Mouse (Mus musculus): Measurements from ENCODE around the gene Hcrtr1.

The Hcrtr1 gene

DNA sequence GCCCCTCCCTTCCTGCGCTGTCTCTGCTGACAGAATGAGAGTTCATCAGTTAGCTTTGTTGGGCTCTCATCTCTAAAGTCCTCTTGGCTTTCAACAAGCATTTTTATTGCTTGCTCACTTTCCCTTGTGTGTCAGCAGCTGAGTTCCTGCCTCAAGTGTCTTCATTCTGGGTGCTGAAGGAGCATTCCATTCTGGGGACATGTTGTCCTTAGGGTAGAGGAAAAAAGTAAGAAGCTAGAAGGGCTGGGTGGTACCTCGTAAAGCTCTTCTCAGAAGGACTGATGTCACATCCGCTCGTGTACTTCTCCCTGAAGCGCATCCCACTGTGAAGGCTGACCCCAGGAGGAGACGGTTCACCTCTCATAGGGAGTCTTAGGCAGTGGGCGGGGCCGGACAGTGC lies 17.6 kb downstream of the Hcrtr1 start:
- no peak for DNase-seq (ENCODE audit: low read depth)

DNA sequence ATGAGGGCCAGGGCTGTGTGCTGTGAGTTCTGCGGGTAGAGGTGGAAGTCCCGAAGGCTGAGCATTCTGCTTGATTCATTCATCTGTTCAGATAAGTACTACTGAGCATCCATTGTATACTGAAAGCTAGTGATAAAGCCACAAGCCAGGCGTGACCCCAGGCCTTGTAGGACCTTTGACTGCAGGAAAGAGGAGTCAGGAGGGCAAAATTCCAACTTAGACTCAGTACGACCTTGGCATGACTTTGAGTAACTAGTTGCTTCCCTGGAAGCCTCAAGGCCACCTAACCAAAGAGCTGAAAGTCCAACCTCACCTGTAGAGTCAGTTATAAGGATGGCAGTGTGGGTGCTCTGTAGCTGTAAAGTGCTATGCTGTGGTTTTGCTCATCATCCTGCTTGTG lies 18.4 kb downstream of the Hcrtr1 start:
- DNase-seq (ENCODE audit: low read depth), result no peak

DNA sequence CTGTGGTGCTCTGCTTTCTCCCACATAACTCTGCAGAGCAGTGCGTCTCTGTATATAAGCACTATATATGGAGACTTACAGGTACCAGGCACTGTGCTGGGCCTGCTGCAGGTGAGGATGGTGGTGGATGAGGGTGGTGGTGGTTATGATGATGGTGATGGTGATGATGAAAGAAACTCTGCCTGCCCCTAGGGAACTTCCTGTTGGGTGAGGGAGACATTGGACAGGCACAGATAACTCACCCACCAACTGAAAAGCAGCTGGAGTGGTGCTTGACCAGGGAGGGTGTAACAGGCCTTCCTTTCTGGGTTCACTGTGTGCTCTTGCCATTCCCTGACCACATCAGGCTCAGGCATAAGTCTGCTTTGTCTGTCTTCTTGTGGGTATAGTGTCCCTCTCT lies 26.4 kb downstream of the Hcrtr1 start:
- no peak for DNase-seq (ENCODE audit: low read depth)

DNA sequence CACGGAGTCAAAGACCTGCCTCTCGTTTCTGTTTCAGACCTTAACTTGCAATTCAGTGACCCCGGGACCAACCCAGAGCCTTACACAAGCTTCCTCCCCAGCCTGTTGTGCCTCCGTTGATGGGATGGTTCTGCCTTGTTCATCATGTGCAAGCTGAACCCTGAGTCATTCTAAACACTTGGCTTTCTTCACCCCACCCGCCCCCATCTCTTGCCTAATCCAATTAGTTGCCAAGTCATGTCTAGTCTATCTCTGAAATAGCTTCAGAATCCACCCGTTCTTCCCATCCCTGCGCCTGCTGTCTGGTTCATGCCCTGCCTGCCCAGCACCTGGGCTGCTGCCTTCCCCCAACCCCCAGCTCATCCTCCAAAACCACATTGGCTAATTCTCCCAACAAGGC lies 26.9 kb downstream of the Hcrtr1 start:
- peak; percentile 95 for DNase-seq (ENCODE audit: low read depth)

DNA sequence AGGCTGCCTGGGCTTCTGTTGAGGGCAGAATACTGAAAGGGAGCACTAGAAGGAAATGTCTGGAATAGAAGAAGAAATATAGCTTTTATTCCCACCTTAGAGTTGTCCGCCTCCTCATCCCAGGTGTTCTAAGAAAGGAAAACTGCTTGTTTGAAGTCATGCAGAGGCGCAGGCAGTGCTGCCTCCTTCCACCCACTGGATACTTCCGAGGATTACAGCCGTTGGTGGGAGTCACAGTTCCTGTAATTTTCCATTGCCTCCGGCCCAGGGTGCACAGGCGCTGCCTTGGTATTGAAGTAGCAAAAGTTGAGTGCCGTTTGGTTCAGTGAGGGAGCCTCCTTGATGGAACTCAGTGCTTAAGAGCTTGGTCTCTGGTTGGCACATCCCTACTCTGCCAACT lies 29.1 kb downstream of the Hcrtr1 start:
- no peak for DNase-seq (ENCODE audit: low read depth)

DNA sequence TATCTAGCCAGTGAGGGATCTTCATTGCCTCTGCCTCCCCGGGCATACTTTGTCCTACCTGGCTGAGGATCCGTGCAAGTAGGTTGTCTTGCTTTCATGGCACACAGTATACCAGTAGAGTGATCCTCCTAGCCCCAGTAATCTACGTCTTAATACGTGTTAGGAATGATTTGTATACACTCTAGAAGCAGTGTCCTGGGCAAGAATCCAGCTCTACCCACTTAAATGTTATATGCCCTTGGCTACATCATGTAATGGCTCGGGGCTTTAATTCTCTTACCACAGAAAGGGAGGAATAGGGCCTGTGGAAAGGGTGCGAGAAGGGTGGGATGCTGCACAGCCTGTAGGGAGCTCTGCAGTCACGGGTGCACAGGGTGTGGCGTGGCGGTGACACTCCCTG lies 29.5 kb downstream of the Hcrtr1 start:
- DNase-seq (ENCODE audit: low read depth), result peak; percentile 62

DNA sequence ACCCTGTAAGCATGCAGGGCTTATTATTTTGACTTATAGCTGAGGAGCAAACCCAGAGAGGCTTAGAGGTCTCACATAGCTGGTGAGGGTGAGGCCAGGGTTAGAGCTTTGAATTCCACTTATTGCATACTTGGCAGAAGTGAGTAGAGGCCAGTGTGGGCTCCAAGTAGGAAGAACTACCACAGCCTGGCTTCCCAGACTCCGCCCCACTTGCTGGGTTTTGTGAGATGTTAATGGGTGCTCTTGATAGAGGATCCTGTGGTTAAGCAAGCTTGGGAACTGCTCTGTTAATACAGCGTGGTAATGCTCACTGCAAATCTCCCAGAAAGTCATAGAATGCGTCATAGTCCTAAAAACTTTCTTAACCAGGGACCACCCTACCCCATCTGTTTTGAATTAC lies 30.2 kb downstream of the Hcrtr1 start:
- DNase-seq (ENCODE audit: low read depth), result peak; percentile 96

DNA sequence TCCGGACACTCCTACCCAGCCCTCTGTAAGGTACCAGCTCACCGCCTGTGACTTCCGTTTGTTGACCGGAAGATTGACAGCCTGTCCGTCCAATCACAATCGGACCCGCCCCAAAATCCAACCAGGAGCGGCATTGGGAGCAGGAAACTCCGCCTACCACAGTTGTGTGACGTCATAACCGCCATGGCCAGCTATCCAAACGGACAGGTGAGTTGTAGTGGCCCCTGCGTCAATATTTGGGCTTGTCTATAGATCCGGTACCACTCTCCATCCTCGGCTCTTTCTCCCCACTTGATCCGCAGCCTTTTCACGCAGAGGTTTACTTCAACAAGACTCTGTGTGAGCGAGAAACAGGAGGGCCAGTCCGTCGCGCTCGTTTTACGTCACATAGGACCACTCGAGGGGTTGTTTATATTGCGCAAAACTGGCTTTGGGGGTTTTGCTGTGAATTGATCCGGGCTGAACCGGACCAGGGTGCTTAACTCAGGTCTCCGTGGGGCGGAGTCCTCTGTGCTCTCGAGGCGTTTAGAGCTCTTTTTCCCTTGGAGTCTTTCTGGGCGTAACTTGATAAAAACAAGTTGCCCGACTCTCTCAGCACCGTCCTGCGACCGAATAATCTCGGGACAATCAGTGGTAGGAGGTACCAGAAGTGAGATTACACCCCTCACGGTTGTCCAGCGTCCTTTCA lies 31.6 kb downstream of the Hcrtr1 start:
- DNase-seq (ENCODE audit: low read depth), result peak; percentile 100

DNA sequence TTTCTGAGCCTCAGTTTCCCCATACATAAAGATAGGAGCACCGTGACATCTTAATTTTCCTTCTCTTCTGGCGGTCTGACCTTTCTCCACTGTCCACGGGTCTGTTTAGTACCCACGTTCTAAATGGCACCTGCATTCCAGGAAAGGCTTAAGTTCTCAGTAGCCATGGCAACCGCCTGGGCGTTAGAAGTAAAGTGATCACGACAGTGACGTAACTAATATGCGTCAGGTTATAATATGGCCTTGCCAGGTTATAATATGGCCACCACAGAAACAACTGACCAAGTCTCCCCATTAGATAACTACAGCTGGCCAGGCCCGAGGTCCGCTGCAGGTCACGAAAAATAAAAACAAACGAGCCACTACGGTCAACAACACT lies 32.1 kb downstream of the Hcrtr1 start:
- DNase-seq (ENCODE audit: low read depth), result no peak

DNA sequence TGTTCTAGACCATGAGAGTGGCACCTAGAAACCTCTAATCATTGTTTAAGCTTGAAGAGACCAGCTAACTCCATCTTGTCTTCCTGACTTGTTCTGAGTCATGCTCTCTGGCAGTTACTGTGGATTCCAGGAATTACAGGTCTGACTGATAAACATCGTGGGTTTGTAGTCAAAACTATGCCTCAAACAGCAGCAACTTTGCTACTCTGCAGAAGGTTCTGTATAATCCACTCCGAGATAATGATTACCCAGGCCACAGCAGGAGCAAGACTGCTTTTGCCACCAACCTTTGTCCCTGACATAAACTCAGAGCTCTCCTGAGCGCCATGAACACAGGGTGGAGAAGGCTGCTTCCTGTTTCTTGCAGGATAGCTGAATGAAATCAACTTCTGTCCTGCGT lies 34.6 kb downstream of the Hcrtr1 start:
- DNase-seq (ENCODE audit: low read depth), result peak; percentile 83

DNA sequence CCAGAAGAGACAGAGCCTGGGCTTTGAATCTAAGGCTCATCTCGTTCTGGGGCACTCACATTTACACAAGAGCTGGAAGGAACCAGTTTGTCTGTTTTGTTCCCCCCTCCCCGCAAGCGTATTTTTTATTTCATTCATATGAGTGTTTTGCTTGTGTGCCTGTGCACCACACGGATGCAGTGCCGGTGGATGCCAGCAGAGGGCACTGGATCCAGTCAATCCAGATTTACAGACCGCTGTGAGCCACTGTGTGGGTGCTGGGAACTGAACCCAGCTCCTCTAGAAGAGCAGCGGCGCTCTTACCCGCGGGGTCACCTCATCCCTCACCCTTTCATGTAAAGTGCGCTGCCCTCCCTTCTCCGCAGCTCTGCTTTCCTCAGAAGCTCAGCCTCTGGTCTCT lies 35.5 kb downstream of the Hcrtr1 start:
- DNase-seq (ENCODE audit: low read depth), result no peak

DNA sequence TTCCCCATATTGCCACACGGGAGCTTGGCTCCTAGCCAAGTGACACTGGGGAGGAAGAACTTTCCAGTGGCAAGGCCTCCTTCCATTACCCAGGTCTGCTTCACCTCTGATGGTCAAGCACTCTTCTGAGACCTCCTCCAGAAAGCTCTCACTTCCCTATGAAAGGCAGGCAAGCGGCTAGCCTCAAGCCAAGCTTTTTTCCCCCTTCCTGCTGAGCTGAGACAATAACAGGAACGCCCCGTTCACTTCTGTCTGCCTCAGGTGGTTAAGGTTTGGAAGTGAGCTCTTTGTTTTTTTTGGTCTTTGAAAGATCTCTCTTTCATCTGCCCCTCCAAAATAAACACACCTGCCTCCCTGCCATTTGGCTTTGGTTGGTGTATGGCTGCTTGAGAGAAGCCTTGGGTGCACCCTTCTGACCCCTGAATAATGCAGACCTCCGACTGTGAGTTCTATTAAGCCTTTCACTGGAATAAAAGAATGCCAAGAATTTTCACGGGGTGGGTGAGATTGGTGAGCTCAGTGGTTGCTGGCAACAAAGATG lies 37.0 kb downstream of the Hcrtr1 start, which contains the start of gene Pef1:
Gene Pef1 (plus strand): TSS at position 448 of the 541 bp plus-strand sequence.
- no peak for DNase-seq (ENCODE audit: low read depth)

DNA sequence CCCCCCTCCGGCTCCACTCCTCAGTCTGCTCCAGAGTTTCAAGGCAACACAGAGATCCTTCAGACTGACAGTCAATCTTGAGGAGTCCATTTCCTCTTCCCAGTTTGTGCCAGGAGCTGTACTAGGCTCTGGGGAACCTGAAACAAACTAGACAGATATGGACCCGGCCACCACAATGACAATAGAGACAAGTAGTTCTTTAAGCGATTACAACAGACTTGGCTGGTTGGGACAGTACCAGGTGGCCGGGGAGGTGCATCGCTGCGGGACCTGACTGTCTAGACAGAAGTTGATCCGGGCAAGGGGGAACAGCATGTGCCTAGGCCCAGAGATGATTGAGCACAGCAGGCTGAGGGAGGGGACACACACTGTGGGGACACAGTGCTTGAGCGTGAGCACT lies 38.0 kb downstream of the Hcrtr1 start:
- no peak for DNase-seq (ENCODE audit: low read depth)

DNA sequence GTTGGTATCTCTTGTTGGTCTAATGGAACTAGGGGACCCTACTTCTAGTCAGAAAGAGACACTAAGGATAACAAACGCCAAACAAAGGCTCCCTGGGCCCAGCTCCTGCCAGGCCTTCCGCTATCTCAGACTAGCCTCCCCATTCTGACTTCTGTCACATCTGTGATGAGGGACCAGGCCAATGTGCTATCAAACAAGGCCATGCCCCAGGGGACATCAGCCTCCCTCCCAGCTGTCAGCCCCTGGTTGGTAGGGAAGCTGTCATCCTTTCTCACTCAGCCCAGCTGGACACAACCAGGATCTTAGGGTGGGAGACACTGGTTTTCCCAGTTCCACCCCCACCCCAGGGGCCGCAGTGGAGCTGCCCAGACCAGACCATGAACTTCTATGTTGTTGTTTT lies 44.0 kb downstream of the Hcrtr1 start:
- no peak for DNase-seq (ENCODE audit: low read depth)

DNA sequence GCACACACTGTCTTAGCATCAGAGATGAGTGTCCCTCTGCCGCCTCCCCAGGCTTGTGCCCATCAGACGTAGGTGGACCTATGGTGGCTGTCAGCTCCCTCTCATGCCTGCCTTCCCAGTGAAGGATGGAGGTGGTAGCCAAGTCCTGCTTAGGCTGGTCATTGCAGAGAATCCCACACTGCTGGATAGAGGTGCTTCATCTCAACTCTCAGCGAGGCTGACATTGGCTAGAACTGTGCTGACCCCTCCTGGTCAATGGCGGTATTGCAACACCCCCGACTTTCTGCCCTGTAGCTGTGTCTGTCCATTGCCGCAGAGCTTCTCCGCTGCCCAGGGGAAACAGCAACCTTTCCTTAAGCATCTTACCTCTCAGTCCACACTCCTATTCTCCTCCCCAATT lies 51.9 kb downstream of the Hcrtr1 start:
- DNase-seq (ENCODE audit: low read depth), result peak; percentile 93

DNA sequence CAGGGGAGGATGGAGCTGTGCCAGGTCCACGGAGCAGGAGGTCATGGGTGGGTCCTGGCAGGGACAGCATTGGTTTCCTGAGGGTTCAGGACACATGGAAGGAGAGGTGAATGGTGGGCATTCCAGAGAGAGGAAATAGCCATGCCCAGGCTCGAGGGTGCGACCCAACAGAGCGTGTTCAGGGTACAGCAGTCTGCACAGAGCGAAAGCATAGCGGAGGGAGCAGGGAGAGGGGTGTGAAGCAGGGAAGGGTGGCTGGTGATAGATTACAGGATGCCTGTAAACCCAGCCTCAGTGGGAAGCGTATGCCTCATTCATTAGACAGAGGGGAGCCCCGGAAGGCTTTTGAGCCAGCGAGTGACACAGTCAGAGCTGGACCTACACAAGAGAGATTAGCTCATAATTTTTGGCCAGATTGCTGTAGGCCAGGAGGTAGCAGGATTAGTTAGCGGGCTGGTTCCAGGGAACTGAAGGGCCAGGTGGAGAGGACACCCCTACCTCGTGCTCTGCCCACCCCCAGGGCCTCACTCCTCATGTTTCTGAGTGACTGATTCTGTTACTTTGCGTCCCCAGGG lies 53.8 kb downstream of the Hcrtr1 start:
- peak; percentile 41 for DNase-seq (ENCODE audit: low read depth)

DNA sequence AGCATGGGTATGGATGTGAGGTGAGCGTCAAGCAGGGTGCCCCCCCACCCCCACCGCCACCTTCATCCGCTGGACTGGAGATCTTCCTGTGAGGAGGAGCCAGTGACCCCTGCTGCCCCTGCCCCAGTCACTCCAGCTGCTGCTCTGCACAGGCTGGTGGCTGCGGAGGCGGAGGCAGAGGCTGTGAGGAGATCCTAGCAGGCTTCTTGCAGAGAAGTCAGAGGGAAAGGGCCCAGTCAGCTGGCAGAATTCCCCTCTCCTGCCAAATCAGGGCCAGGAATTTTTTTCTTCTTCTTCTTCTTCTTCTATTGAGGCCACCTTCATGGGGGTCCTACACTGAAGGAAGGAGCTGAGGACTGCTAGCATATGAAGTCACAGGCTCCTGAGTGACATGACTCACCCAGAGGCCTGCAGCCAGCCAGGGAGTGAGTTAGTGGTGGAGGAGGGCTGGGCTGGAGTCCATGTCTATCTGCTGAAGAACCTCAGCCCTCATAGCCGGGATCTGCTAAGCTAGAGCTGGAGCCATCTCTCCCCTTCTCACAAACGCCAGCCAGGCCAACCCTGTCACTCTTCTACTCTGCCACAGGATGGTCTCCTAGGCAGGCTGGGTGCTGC lies 54.7 kb downstream of the Hcrtr1 start:
- peak; percentile 89 for DNase-seq (ENCODE audit: low read depth)

DNA sequence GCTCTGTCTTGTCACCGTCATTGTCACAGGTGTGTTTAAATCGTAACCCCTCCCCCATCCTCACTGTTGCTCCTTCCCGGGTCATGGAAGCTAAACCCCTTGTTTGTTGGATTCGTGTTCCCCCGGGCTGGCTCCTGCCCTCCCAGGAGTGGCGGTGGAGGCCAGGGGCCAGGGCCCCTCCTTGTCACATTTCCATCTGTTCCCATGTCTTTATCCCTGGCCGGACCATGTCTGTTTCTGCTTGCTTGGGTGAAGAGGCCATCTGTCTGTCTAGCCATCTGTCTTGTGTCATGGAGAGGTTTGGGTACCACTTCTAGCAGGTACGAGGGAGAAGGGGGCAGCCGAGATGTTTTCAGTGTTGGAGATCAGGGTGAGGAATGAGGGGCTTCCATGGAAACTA lies 56.9 kb downstream of the Hcrtr1 start:
- no peak for DNase-seq (ENCODE audit: low read depth)

DNA sequence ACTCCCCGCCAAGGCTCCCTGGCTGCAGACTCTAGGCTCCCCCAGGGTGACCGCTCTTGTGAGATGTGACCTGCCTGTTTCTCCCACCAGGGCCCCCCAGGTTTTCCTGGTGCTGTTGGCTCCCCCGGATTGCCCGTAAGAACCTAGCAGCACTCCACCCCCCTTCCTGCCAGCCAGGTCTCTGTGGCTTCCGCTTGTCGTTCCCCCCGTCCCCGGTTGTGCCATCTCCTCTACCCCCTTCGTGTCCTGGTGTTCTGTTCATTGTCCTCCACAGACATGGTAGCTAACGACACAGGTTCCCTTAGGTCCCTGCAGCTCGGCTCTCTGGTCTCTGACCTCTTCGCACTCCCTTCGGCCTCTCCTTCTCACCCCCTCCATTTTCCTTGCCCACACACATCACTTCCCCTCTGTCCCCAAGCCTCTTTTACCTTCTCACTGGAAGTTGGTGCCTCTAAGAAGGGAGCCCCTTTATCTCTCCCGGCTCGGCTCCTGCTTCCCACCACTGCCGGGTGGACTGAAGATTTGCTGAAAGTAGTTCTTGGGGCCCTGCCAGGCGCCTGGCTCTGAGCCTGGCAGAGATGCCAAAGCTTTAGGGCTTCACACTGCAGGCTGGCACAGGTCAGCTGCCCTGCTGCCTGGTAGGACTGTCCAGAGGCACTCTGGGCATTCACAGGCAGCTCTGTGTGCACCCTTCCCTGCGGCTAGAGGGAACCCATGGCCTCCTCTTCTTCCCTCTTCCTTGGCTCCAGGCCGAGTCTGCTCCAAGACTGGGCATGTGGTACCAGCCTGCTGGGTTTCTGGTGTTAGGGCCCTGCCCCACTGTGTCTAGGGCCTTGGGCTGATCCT lies 57.6 kb downstream of the Hcrtr1 start:
- DNase-seq (ENCODE audit: low read depth), result peak; percentile 61

Measured in NIH3T3 (cell line).